Mouse (Mus musculus) left cerebral cortex, postnatal 10 days (tissue): Measurements from ENCODE around the gene Esrrg. TPM values are rescaled to one million over a fixed set of nuclear protein-coding genes. Genes with fewer than 3 reads are reported as not detected.
A peak's percentile ranks its signal among the peaks of the same experiment; 100 is the strongest.

ENCODE experiments used
- DNase-seq, 2 experiments: peaks; one replicate each; pipeline ENCODE4 v3.0.0; 2021 to 2022; ENCODE audit warnings: low spot score in 2 of 2, mixed read lengths in 1 of 2; ENCODE audit errors: extremely low spot score in 1 of 2
- intact Hi-C: fragments of 180-260 bp; cut with DNase I; formaldehyde crosslinking; loops from one replicate; pipeline ENCODE4 v1.15.1; 2025
- total RNA-seq, 2 experiments: library from RNA; stranded (reverse); gene quantifications; 2 replicates each; pipeline ENCODE4 v1.2.3; 2021

Gene Esrrg
- total RNA-seq, 2 experiments from 2014 or later = 20.8 to 22.8 TPM

DNA sequence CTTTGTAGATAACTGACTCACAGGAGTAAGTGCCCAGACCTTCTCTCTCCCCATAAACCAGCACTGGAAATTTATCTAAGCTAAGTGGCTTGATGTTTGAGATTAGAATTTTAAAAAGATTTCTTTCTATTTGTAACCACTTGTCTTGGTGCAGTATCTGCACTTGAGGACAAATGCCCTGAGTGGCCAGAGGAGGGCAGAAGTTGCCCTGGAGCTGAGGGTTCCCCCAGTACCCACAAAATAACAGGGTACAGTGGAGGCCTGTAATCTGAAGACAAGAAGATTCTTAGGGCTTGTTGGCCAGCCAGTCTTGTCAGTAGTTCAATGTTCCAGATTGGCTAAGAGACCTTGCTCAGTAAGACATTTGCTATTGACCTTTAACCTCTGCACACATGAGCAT lies 461.3 kb downstream of the Esrrg start:
- intact Hi-C loops = no loop called here
- no peak for DNase-seq

DNA sequence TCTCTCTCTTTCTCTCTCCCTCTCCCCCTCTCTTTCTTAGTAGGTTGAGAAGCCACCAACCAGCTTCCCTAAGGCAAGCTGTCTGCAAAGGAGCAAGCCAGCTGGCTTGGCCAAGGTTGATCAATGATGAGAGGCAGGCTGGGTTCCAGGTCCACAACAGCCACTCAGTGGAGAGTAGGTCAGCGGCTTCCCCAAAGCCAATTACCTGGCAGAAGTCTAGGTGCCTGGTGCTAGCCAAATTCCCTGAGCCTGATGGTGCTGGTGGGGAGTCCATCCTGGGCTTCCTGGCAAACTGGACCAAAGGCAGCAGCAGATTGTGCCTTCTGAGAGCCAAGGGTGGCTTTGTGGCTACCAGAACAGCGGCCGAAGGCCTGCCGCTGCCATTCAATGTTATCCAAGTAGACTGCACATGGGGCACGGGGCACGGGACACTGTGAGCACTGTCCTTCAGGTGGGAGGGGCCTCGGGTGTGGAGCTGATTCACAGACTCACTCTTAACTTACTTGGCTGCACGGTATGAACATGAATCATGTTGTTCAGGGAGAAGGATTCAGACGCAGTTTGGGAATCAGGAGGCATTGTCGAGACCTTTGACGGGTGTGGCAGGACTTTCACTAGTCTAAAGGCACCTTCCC lies 469.1 kb downstream of the Esrrg start:
- no peak for DNase-seq
- intact Hi-C loops = no loop called here

DNA sequence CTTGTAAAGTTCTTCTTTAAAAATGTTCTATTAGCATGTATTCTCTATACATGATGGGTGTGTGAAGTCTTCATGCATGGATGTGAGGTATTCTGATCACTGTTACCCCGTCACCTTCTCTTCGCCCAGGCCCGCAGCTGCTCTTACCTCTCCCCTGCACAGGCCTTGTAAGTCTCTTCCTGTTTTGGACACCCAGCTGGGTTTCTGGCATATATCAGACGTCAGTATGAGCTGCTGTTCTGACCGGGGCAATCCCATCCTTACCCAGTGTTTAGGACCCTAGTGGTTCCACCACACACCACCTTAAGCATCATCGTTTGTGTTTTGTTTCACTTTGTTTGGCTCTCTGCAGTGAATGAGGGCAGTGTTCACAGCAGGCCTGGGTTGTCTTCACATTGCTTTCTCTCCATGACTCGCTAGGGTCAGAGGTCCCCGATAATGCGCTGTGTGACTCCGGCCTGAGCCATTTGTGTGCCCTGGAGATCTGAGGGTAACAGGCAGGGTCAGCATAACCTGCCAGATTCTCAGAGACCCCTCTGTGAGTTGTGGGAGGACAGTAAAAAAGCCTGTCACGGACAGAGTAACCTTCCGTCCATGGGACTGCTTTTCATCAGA lies 471.8 kb downstream of the Esrrg start:
- DNase-seq = no peak
- intact Hi-C loops = no loop called here

DNA sequence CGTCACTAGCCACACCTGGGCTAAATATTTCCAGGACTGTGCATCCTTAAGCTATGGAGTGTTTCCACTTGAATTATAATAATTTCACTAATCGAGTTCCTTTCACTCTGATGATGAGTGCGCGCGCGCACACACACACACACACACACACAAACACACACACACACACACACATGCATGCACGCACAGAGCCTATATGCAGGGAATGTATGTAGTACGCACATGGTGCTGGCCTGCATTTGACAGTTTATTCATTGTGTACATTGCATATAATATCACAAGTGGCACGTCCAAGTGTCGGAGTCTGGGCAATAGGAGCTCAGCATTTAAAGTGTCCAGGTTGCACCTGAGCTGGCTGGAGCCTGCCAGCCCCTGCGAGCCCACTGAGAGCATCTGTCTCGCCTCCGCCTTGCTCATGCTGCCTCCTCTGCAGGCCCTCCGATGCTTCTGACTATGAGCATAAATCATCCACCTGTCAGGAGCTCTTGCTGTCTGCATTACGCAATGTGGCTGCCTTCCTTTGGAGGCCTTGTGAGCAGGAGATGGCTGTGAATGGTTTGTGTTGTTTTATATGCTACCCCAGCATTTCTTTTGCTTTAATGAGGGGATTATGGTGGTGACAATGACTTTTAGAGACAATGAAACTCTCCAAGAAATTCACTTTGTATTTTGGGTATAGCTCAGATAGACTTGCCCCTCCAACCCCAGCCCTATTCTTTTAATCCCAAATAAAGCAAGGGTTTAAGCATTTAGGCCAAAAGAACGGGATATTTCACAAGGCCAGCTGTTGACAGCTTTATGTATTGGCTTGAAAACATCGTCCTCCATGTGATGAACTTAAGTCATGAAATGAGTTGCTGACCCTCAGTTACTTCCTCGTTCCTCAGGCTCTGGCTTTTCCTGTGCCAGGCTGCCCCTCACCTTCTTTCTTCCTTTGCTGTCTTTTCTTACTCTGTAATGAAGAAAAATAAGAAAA lies 474.4 kb downstream of the Esrrg start:
- no peak for DNase-seq
- intact Hi-C loops = no loop called here

DNA sequence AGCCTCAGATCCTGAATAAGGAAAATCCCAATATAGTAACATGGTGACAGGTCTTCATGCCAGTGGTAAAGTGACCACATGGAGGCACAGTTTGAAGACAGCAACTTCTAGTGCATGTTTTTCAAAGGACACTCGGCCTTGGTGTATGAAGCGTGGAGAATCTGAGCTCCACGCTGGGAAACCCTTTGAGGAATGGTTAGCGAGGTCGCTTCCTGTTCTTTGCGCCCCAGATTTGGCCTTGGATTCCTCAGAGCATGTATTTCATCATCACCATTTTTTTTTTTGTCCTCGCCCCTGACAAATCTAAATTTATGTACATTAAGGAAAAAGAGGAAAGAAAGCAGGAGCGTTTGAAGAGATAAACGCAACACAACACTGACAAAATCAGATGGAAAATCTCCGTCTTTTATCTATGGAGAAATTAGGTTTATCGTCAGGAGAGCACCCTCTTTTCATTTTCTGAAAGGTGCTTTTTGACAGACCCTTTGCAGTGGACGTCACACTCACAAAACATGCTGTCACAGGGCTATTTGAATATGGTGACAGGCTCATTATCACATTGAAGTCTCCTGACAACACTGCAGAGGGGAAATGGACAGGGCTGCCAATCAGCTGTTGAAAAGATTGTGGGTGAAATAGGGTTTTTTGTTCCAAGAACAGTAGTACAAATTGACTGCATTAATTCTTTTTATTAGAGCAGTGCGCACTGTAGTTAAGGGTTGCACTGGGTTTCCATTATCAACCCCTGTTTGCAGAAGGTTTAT lies 476.7 kb downstream of the Esrrg start:
- intact Hi-C loops = no loop called here
- no peak for DNase-seq

DNA sequence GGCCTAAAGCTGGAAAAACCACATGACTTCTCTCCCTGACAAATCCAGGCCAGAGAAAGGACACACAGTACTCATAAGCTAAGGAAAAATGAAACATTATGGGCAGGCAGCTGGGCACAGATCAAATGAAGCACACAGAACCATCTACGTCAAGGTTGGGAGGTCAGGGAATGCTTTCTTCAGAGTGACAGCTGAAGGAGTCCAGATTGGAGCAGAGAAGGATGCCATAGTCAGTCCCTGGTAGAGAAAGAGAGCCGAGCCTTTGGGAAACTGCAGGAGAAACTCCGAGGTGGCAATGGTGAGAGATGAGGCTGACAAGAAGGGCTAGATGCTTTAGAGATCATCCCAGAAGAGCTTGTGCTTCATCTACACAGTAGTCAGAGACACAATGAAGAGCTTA lies 485.1 kb downstream of the Esrrg start:
- intact Hi-C loops = no loop called here
- no peak for DNase-seq

DNA sequence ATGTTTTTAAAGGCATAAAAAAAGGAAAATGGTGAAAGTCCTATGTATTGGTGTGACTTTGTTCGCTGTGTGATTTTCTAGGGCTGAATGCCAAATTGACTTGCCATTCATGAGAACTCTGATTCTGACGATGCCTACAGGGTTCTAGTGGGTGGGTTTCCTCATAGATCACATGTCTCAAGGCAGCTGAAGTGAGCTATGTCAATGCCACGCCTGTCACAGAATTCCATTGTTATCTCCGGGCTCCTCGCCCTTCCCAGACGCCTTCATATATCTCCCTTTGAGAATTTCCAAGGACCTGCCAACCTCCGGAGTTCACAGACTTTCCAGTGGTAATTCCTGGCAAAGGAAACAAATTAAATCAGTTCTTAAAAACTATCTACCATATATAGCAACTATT lies 493.2 kb downstream of the Esrrg start:
- intact Hi-C loops = no loop called here
- DNase-seq = no peak

DNA sequence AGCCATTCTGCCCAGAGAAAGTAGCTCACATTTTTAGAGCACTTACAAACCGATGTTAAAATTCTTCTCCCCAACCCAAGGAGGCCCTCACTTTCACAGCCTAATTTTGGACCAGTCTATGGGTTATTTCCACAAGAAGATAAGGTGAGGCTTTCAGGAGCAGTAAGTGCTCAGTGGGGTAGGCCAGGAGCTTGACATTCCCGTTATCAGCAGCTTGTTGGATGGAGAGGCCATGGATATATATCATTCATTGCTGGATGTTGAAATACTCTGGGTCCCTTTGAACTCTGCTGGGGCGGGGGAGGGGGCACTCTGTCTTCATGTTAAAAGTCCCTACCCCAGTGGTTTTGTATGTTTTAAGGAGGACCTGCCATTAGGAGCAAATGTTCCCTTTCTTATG lies 494.6 kb downstream of the Esrrg start:
- DNase-seq = no peak

DNA sequence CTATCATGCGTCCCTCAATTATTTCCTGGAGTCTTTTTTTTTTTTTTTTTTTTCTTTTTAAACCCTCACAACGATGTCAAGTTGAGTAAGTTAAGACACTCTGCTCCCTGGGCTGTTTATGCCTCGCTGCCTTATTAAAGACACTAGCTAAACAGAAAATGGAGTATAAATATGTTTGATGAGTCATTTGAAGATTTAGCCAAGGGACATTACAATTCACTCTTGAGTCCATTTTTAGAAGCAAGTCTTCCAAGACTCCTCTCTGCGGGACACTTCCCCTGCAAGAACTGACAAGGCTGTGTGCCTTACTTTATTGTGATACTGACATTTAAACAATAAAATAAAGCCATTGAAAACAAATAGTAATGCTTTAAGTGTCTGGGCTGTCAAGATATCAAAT lies 496.9 kb downstream of the Esrrg start:
- intact Hi-C loops = no loop called here
- DNase-seq = no peak

More for the DNA sequence above, 494.6 kb downstream of the Esrrg start:
- intact Hi-C loops = no loop called here

DNA sequence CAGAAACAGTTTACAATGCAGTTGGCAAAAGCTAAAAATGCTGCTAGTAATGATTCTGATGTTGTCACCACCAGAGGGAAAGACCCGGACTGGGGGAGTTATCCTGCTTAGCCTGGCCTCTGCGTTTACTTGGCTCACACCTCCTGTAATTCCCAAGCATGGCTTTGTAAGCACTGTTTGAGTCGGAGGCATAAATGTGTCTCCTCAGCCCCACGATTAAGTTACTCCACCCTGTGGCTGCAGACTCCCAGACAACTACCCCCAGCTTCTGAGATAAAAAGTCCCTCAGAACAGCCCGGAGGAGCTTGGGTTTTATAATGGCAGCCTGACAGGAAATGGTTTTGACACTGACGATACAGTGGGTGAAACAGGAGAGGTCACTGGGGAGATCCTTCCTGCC lies 499.4 kb downstream of the Esrrg start:
- DNase-seq = no peak
- intact Hi-C loops = no loop called here

DNA sequence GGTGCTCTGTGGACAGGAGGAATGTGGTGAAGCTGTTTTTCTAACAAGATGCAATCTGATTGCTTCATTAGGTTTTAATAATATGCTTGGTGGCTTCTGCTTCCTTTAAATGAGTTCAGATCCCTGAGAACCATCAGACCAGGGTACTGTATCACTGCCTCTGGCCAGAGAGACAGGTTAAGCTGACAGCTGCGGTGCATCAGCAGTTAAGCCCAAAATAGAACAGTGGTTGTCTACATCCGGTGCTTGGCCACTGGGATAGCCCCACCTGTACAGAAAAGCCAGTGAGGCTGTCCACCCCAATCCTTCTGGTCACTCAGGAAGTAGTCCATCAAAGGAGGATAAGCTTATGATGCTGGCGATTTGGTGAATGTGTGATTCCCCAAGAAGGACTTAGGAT lies 503.0 kb downstream of the Esrrg start:
- intact Hi-C loops = no loop called here
- no peak for DNase-seq

DNA sequence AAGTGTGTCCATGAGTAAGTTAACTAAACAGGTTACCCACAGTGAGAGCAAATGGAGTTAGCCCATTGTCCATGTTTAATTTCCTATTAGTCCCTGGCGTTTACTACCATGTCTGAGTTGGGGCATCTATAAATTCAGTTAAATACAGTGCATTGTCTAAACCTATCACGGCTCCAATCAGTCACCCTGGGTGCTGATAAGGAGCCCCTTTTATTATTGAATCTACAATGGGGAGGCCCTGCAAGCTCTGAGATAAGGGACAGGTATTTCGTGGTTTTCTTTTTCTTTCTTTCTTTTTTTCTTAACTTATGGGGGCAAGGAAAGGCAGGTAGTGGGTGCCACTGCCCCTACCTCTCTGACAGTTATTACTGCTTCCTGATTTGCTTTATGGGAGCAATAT lies 504.6 kb downstream of the Esrrg start:
- DNase-seq = no peak

DNA sequence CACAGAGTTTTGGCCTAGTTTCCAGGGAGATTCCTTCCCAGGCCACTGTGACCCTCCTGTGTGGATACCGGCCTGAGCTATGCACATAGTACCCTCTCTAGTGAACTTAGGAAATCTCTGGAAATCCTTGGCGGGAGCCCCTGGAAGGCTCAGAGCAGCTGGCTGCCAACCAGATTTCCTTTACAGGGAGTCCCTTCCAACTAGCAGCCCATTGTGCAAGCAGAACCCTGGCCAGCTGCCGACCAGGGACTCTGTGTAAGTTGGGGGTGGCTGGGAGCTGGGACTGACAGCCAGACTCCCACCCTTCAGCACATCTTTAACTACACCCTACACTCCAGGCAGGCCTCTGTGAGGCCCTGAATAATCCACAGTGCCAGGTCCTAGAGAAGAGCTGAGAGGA lies 509.5 kb downstream of the Esrrg start:
- intact Hi-C loops = no loop called here
- DNase-seq = peak; percentile 56 to 78

More for the DNA sequence above, 504.6 kb downstream of the Esrrg start:
- intact Hi-C loops = no loop called here

DNA sequence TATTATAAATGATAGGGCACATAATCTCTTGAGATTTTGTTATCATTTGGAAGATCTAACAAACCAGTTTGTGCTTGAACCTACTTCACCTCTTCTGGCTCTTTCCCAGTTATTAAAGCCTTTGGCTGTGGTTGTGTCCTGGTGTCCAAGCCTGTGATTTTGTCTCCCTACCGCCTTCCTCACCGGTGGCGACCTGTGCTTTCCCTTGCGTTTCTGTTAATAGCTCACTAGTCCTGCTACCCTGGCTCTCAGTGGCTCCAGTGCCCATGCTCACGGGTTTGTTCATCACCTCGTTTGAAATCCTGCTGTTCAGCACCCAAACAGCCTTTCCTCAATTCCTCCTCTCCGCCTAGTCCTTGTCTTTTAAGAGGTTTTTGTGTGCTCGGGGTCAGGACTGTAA lies 511.2 kb downstream of the Esrrg start:
- intact Hi-C loops = no loop called here

DNA sequence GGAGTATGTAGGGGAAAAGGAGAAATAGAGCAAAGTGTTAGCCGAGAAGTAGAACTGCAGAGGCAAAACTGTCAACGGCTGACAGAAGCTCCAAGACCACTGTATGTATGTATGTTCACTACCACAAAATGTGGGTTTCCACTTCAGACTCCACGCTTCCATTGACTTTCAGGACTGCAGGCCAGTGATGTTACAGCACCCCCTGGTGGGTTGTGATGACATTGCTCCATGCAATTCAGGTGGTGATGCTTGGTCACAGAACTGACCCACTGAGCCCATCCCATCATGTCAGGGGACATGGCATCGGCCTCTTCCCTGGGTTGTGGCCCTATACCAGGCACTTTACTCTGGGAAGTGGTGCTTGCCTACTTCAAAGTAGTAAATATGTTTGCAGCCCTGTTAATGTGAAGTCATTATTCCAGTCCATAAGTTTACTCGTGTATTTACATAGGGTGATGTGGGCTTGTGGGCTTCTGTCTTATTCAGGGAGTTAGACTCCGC lies 517.0 kb downstream of the Esrrg start:
- intact Hi-C loops = no loop called here
- no peak for DNase-seq

More for the DNA sequence above, 511.2 kb downstream of the Esrrg start:
- DNase-seq = no peak

DNA sequence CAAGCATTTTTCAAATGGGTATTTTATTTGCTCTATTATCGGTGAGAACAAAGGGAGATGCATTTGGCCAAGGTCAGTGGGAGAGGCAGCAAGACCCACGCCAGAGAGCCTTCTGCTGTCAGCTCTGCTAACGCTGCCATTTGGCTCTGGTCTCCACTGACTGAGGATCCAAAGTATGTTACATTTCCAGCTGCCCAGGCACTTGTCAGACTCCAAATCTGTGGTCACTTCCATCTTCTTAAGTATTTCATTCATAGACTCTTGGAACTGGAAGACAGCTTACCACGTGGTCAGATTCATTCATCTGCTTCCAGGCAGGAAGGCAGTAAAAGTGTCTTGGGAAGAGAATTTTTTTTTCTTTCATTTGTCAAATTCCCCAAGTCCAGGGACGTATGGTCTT lies 527.5 kb downstream of the Esrrg start:
- intact Hi-C loops = no loop called here
- DNase-seq = no peak

DNA sequence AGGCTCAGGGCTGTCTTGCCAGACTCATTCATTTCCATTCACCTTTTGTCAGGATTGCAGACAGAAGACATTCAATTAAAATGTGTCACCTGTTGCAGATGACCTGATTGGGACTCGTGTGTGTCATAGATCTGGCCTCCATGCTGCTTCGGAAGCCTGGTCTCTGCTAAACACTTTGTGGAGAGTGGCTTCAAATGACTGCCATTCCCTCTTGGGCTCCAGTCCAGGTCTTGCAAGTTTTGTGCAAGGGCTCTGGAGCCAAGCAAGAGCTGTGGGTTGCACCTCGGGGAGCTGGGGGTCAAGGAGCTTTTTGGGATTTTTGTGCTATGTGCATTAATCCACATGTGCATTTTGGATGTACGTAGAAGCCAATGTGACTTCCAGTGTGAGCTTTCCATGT lies 530.9 kb downstream of the Esrrg start:
- intact Hi-C loops = no loop called here
- no peak for DNase-seq

DNA sequence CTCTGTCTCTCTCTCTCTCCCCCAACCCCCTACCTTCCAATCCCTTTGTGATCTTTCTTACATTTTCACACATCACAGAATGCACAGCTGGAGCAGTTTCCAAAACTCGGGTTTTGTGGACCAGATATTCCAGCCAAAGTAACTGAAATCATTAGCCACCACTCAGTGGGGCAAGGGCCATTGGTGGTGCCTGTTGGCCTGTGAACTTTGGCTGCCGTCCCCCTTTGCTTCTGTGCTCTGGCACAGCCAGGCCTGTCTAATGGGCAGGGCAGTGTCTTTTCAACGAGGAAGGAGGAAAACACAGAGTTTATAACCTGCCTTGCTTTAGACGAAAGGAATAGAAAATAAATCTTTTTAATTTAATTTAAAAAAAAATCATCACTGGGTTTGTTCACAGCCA lies 531.6 kb downstream of the Esrrg start:
- intact Hi-C loops = no loop called here

More for the DNA sequence above, 531.6 kb downstream of the Esrrg start:
- DNase-seq = no peak
